Mouse (Mus musculus): ENCODE results near the gene Sycn. TPM values are rescaled to one million over a fixed set of nuclear protein-coding genes. Genes with fewer than 3 reads are reported as not detected.

Gene Sycn
- polyA plus RNA-seq, 1 experiment = not detected

DNA sequence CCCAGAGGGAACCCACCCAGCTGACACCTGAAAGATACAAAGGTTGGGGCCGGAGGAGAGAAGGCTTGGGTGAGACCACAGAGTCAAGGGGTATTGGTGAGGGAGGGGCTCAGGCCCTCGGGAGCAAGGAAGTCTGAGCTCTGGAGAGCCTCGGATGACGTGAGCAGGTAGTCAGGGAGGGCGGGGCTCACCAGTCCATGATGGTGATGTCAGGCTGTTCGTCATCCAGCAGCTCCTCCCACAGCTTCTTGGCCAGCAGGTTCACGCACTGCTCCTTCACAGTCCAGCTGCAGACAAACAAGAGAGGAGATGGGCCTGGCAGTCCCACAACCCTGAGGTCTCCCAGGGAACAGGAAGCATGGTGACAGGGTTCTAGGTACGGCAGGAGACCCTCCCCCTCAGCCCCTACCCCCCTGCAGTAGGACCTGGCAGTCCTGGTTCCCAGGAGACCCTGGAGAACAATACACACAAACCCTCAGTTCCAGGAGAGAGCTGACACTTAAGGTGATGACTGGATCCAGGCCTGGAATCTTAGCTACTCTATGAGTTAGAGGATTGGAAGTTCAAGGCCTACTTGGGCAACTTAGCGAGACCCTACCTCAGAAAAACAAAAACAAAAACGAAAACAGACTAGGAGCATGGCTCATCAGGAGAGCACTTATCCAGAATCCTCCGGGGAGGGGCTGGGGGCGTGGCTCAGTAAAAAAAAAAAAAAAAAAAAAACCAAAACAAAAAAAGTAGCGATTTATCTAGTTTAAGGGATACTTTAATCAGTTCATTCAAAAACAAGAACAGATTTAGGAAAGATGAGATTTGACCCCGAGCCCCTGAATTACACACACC lies 4.6 kb downstream of the Sycn start:
- no peak for TF ChIP-seq POLR2A (IDR thresholded peaks at IDR 0.05; ENCODE audit: borderline replicate concordance, extremely low read depth, insufficient read depth, insufficient read length, poor library complexity, severe bottlenecking)
- no peak for TF ChIP-seq CTCF (IDR thresholded peaks at IDR 0.05; ENCODE audit: borderline replicate concordance, extremely low read depth, insufficient read depth, insufficient read length)
- peak; percentile 15 for DNase-seq (ENCODE audit: low read depth)

DNA sequence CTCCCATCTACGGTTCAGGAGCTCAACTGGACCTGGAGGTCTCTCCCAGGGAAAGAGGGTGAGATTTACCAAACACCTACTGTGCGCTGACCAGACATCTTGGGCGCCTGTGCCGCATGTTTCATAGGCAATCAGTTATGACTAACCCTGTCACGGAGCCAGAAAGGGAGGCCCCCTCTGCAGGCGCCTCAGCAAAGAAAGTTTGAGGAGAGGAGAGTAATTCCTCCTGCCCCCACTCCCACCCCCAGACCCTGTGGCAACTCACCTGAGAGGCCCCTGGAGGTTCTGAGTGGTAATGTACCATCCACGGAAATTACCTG lies 5.2 kb downstream of the Sycn start:
- DNase-seq (ENCODE audit: low read depth) = no peak
- TF ChIP-seq CTCF (IDR thresholded peaks at IDR 0.05; ENCODE audit: borderline replicate concordance, extremely low read depth, insufficient read depth, insufficient read length) = no peak
- no peak for TF ChIP-seq POLR2A (IDR thresholded peaks at IDR 0.05; ENCODE audit: borderline replicate concordance, extremely low read depth, insufficient read depth, insufficient read length, poor library complexity, severe bottlenecking)

DNA sequence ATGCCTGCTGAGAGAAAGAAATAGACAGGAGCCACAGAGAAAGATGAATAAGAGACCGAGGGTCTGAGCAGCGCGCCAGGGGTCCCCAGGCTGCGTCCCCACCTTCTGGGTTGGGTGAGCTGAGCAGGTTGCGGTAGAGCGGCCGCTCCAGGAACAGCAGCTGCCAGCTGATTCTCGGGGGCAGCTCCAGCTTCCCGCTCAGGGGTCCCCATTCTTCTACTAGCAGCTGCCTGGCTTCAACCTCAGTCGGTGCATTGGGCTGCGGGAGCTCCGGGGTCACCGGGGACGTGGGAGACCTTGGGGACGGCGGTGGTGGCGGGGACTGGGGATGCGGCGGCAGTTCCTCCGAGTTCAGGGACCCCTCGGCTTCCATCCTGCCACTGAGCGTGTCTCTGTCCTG lies 6.0 kb downstream of the Sycn start:
- DNase-seq (ENCODE audit: low read depth) = peak; percentile 14
- TF ChIP-seq CTCF (IDR thresholded peaks at IDR 0.05; ENCODE audit: borderline replicate concordance, extremely low read depth, insufficient read depth, insufficient read length) (no peak), POLR2A (IDR thresholded peaks at IDR 0.05; ENCODE audit: borderline replicate concordance, extremely low read depth, insufficient read depth, insufficient read length, poor library complexity, severe bottlenecking) (no peak)

DNA sequence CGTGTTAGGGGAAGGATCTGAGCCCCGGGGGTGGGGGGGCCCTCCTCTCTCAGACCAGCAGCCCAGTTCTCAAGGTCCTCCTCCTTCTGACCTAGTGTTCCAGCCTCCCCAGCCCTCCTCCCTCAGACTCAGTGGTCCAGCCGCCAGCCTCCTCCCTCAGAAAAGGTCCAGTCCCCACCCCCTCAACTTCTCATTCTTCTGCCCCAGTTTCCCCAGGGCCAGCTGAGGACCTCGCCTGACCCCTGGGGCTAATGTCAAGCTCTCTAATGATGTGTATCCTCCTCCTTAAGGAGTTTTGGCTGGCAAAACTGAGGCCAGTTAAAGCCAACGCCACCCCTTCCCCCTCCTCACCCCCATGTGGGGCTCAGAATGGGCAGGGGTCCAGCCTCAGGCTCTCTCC lies 6.5 kb downstream of the Sycn start, which contains the start of gene Nccrp1:
Gene Nccrp1, minus strand, starts transcription at position 101 of the 400 bp plus-strand sequence.
- no peak for TF ChIP-seq POLR2A (IDR thresholded peaks at IDR 0.05; ENCODE audit: borderline replicate concordance, extremely low read depth, insufficient read depth, insufficient read length, poor library complexity, severe bottlenecking)
- TF ChIP-seq CTCF (IDR thresholded peaks at IDR 0.05; ENCODE audit: borderline replicate concordance, extremely low read depth, insufficient read depth, insufficient read length) = no peak
- DNase-seq (ENCODE audit: low read depth) = no peak

DNA sequence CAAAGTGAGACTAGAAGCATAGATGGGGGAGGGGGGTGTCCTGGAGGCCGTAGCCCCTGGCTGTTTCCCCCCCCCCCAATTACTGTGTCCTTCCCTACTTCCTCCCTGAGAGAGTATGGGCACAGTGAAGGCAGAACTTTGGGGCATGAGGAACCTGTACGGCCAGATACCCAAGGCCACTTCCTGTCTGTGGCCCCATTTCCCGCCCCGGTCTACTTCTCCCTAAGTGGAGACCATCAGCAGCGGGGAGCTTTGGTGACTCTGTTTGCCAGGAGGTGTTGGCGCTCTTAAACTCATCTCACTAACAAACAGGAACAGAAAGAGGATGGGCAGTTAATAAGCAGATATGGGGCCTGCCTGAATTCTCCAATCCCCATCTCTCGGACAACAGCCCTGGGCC lies 6.9 kb downstream of the Sycn start:
- no peak for DNase-seq (ENCODE audit: low read depth)

DNA sequence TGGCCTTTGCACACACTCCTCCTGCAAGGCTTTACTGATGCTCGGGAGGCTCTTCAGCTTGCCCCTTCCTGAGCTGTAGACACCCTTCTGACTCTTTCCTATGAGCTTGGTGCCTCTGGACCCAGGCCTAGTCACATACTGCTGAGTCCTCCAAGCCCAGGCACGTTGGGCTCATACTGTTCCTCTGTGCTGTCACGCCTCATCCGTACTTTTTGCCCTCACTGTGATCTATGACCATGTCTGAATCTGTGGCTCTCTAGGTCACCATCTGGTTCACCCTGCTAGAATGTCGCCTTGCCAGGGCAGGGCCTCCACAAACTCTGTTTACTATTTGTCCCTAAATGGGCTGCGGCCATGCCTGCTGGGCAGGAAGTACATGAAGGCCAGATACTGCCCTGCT lies 12.4 kb downstream of the Sycn start:
- TF ChIP-seq CTCF (IDR thresholded peaks at IDR 0.05; ENCODE audit: borderline replicate concordance, extremely low read depth, insufficient read depth, insufficient read length) (no peak), POLR2A (IDR thresholded peaks at IDR 0.05; ENCODE audit: borderline replicate concordance, extremely low read depth, insufficient read depth, insufficient read length, poor library complexity, severe bottlenecking) (no peak)
- DNase-seq (ENCODE audit: low read depth) = no peak

More for the DNA sequence above, 6.9 kb downstream of the Sycn start:
- no peak for TF ChIP-seq CTCF (IDR thresholded peaks at IDR 0.05; ENCODE audit: borderline replicate concordance, extremely low read depth, insufficient read depth, insufficient read length)
- TF ChIP-seq POLR2A (IDR thresholded peaks at IDR 0.05; ENCODE audit: borderline replicate concordance, extremely low read depth, insufficient read depth, insufficient read length, poor library complexity, severe bottlenecking) = no peak

DNA sequence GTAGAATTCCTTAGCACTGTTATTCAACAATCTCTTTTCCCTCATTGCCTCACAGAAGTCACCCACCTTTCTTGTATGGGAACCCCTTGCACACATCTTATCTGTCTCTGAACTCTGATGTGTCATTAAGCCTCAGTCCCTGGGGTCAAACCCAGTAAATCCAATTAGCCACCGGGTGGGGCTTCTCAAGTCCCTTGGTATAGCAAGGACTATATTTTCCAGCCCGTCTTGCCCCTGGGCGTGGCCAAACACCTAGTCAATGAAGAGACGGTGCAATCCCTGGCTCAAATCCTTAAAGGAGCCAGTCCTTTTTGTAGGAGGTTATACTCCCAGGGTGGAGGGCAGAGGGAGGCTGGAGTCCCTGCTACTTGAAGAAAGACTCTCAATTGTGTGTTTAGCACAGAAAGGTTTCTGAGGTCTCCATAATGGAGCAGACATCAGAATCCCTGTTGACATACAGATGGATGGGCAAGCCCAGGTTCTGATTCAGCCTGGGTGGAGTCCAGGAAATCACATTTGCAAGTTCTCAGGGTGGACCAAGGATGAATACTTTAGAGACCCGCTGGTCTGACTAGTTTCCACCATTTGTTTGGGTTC lies 15.4 kb downstream of the Sycn start:
- no peak for TF ChIP-seq POLR2A (IDR thresholded peaks at IDR 0.05; ENCODE audit: borderline replicate concordance, extremely low read depth, insufficient read depth, insufficient read length, poor library complexity, severe bottlenecking)
- TF ChIP-seq CTCF (IDR thresholded peaks at IDR 0.05; ENCODE audit: borderline replicate concordance, extremely low read depth, insufficient read depth, insufficient read length) = no peak
- DNase-seq (ENCODE audit: low read depth) = no peak

DNA sequence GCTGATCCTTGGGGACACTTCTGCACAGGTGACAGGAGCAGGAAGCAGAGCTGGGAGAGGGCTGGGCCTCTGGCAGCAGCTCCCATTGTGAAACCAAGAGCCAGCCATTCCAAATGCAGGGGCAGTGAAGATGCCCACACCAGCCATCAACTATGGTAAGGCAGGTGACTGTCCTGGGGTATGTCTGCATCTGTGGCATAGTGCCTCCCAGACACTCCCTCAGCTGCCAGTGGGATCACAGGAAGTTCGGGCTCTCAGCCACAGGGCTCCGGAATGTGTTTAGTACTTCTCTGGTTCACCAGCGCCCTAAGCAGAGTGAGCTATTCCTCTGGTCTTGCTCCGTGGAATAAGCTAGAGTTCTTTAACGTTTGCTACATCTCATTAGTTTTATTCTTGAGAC lies 16.4 kb downstream of the Sycn start:
- no peak for TF ChIP-seq POLR2A (IDR thresholded peaks at IDR 0.05; ENCODE audit: borderline replicate concordance, extremely low read depth, insufficient read depth, insufficient read length, poor library complexity, severe bottlenecking)
- TF ChIP-seq CTCF (IDR thresholded peaks at IDR 0.05; ENCODE audit: borderline replicate concordance, extremely low read depth, insufficient read depth, insufficient read length) = no peak
- DNase-seq (ENCODE audit: low read depth) = no peak

DNA sequence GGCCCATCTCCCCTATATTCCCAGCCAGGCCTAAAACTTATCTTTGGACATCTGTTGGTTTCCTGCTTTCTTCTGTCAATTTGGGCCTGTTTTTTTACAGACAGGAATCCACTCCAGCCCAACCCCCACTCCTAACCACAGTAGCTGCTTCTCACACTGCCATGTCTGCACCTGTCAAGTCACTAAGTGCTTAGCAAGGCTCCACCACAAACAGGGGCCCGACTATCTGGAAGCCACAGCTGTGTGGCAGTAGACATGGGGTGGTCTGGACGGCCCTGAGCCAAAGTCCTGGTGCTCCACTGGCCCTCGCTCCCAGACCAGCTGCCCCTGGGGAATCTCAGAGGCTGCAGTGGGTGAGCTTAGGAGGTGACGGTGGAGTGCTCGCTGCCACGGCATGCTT lies 17.0 kb downstream of the Sycn start:
- DNase-seq (ENCODE audit: low read depth) = no peak

DNA sequence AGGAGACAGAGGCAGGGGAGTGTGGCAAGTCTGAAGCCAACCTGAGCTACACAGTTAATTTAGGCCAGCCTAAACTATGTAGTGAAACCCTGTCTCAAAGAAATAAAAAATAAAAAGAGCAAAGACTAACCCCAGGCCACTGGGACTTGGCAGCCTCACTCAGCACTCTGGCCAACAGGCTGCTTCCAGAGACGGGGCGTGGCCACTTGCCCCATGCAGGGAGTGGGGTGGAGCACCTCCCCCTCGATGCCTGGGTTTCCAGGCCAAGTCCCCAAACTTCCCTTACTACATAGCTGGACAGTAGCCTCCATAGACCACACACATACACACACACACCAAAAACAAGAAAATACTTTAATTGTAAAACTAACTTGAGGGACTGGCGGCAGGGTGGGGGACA lies 17.8 kb downstream of the Sycn start:
- TF ChIP-seq POLR2A (IDR thresholded peaks at IDR 0.05; ENCODE audit: borderline replicate concordance, extremely low read depth, insufficient read depth, insufficient read length, poor library complexity, severe bottlenecking) (no peak), CTCF (IDR thresholded peaks at IDR 0.05; ENCODE audit: borderline replicate concordance, extremely low read depth, insufficient read depth, insufficient read length) (no peak)
- DNase-seq (ENCODE audit: low read depth) = no peak

More for the DNA sequence above, 17.0 kb downstream of the Sycn start:
- TF ChIP-seq POLR2A (IDR thresholded peaks at IDR 0.05; ENCODE audit: borderline replicate concordance, extremely low read depth, insufficient read depth, insufficient read length, poor library complexity, severe bottlenecking) (no peak), CTCF (IDR thresholded peaks at IDR 0.05; ENCODE audit: borderline replicate concordance, extremely low read depth, insufficient read depth, insufficient read length) (no peak)

DNA sequence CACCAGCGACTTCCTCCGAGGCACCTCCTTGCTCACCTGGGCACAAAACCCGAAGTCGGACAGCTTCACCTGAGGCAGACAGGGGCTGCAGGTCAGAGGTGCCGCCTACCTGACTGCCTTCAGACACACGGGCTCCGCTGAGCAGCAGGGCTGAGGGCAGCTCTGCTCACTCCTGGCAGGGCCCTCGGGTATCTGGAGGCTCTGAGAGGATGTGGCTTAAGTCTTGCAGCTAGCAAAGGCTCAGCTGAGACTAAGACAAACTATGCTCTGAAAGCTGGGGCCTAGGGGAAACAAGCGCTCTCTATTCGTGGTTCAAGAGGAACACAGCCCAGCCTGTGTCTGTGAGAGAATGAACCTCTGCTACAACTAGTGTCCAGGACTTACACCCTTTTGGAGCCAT lies 20.2 kb downstream of the Sycn start:
- TF ChIP-seq POLR2A (IDR thresholded peaks at IDR 0.05; ENCODE audit: borderline replicate concordance, extremely low read depth, insufficient read depth, insufficient read length, poor library complexity, severe bottlenecking) (no peak), CTCF (IDR thresholded peaks at IDR 0.05; ENCODE audit: borderline replicate concordance, extremely low read depth, insufficient read depth, insufficient read length) (no peak)
- no peak for DNase-seq (ENCODE audit: low read depth)

DNA sequence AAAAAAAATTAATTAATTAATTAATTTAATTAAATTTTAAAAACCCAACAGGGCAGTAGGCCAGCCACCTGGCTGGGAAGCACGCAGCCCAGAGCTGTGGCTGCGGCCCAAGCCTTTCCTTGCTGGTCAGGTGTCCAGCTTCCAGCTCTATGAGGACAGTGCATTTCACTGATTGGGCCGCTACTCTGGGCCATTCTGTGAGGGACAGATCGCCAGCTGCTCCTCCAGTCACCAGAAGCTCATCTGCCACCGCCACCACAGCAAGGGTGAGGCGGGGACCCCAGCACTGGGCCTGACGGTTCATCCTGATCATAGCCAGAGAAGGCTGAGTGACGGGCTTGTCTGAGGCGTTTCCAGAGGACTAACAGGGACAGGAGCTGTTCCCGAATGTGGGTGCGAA lies 21.3 kb downstream of the Sycn start:
- no peak for TF ChIP-seq CTCF (IDR thresholded peaks at IDR 0.05; ENCODE audit: borderline replicate concordance, extremely low read depth, insufficient read depth, insufficient read length)
- TF ChIP-seq POLR2A (IDR thresholded peaks at IDR 0.05; ENCODE audit: borderline replicate concordance, extremely low read depth, insufficient read depth, insufficient read length, poor library complexity, severe bottlenecking) = no peak
- no peak for DNase-seq (ENCODE audit: low read depth)

All from brain, embryonic 14.5 days (tissue).